Mouse (Mus musculus): ENCODE data around the gene Mrps5. TPM values are rescaled to one million over a fixed set of nuclear protein-coding genes. Genes with fewer than 3 reads are reported as not detected.

Gene Mrps5
- 51.3 and 52.7 TPM in 2 replicates for polyA plus RNA-seq (2012; rRNA removed)

GRCm38 (mm10) chr2:127586694-127587513 lies at the start of gene Mrps5, which contains the start of gene Zfp661:
Gene Mrps5, plus strand, starts transcription at chr2:127587222.
Gene Zfp661, minus strand, starts transcription at chr2:127587094.

GRCm38 (mm10) chr2:127541185-127541584 lies 45.8 kb upstream of the Mrps5 start, which contains the start of gene Prom2:
Gene Prom2, minus strand, starts transcription at chr2:127541467.

GRCm38 (mm10) chr2:127656086-127656720 lies 69.2 kb downstream of the Mrps5 start, which contains the start of gene Mal:
Gene Mal, minus strand, starts transcription at chr2:127656695.

Other genes starting within 250 kb of the Mrps5 start
- 0.01 TPM in 1 of 2 replicates, not detected in the other for gene Astl, start 248.6 kb upstream of the Mrps5 start, polyA plus RNA-seq (2012; rRNA removed)
- 12.0 and 13.5 TPM in 2 replicates for gene Adra2b, start 224.0 kb upstream of the Mrps5 start, polyA plus RNA-seq (2012; rRNA removed)
- gene Gpat2, start 162.0 kb upstream of the Mrps5 start, polyA plus RNA-seq (2012; rRNA removed): 0.35 and 0.36 TPM in 2 replicates
- gene Fahd2a, start 142.7 kb upstream of the Mrps5 start, polyA plus RNA-seq (2012; rRNA removed): 8.1 and 8.2 TPM in 2 replicates
- gene Kcnip3, start 65.1 kb upstream of the Mrps5 start, polyA plus RNA-seq (2012; rRNA removed): 0.34 and 0.39 TPM in 2 replicates
- gene Prom2, start 45.8 kb upstream of the Mrps5 start, polyA plus RNA-seq (2012; rRNA removed): 0.08 TPM in 1 of 2 replicates, not detected in the other
- gene Zfp661, start 128 bp upstream of the Mrps5 start, polyA plus RNA-seq (2012; rRNA removed): 1.2 and 1.4 TPM in 2 replicates
- 0.01 and 0.09 TPM in 2 replicates for gene Mal, start 69.5 kb downstream of the Mrps5 start, polyA plus RNA-seq (2012; rRNA removed)
- gene Mall, start 142.7 kb downstream of the Mrps5 start, polyA plus RNA-seq (2012; rRNA removed): 0.03 TPM in 1 of 2 replicates, not detected in the other
- gene Nphp1, start 201.7 kb downstream of the Mrps5 start, polyA plus RNA-seq (2012; rRNA removed): 5.4 and 6.1 TPM in 2 replicates
- 20.8 and 26.0 TPM in 2 replicates for gene Mtln, start 205.3 kb downstream of the Mrps5 start, polyA plus RNA-seq (2012; rRNA removed)
- 17.5 and 21.0 TPM in 2 replicates for gene Bub1, start 244.6 kb downstream of the Mrps5 start, polyA plus RNA-seq (2012; rRNA removed)